Mouse (Mus musculus) lung, adult 18-20 months (tissue): ENCODE data around the gene Pelo.

Source experiments
- DNase-seq, 2 experiments: peaks; one replicate each; pipeline ENCODE4 v3.0.0; 2022; ENCODE audit warnings: mixed read lengths in 2 of 2

Gene Pelo

DNA sequence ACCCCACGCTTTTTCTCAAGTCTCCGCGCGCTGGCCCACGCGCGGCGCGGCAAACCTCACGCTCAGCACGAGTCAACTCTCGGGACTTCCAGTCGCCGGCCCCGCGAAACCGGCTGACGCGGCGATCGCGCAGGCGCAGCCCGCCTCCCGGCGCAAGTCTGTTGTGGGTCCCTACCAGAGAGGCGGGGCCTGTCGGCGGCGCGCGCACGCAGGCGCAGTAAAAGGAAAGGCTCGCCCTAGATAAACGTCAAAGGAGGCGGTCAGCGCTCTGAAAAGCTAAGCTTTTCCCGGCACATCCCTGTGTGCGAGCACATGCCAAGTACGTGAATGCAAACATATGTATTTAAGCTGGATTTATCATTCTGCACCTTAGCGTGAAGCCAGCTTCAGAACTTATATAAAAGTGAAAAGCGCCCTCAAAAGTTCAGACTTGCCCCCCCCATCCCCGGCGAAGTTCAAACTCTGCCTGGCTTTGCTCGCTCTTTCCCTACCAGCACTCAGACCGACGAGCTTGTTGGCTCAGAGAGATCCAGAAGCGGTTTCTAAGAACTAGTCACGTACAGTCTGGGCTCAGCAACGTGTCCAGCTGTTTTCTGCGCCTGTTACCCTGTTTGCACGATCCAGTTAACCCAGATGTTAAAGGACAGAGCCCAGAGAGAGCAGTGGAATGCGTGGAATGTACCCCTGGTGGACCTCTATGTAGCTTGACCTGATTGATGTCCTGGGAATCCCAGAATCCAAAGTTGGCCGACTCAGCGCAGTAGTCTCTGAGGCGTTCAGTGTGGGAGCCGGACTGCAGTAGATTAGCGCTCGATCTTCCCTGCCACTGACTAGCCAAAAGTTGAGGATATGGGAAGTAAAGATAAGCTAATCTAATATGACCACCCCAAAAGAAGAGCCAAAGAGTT is at the start of gene Pelo:
Gene Pelo, minus strand, starts transcription at position 118 of the 908 bp plus-strand sequence.
- DNase-seq, result peak; percentile 96 to 97

DNA sequence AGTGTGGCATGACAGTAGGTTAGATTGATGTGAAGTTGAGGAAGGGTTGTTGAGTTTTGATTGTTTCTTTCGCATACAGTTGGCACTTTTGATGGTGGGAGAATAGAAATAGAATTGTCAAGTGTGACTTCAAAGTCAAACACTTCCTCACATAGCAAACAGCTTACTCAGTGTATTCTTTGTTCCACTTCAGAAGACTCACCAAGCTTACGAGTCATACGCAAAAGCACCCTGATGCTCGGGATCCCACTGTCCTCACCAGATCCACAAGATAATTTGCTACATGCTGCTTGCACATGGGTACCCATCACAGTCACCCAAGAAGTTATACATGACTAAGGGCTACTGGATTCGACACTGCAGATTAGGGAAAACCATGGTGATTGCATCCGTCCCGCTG is 48.5 kb upstream of the Pelo start:
- DNase-seq, result no peak

DNA sequence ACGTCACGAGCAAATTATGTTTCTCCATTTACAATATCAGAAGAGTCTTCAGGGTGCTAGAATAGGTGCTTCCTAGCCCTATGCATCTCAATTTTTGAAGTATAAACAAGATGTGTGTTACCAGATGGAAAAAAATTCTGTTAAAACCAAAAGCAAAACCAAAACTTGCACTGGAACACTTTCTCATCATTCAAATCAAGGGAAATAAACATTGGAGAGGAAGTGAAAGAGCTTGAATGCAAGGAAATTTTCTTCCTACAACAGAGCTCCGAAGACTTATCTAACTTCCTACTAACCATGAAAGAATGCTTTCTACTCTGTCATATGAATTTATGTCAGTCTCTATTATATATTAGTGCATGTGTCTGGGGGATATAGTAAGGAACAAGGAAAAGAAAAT is 46.8 kb upstream of the Pelo start:
- no peak for DNase-seq

DNA sequence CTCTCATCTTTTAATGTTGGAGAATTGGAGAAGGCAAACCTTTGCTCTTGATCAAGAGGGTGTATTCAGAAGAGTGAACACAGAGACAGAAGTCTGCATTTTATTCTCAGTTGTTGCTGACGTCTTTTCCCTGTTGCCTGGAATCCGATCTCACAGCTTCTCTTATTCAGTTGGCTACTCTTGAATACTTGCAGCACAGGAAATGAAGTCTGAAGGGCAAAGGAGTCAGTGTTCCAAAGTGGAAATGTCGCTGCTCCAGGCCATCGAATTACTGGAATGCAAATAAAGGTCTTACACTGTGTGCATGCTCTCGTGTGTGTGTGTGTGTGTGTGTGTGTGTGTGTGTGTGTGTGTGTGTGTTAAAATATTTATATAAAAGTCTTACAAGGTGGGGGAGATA is 42.4 kb upstream of the Pelo start:
- DNase-seq, result peak in 1 of 2 experiments; percentile 8

DNA sequence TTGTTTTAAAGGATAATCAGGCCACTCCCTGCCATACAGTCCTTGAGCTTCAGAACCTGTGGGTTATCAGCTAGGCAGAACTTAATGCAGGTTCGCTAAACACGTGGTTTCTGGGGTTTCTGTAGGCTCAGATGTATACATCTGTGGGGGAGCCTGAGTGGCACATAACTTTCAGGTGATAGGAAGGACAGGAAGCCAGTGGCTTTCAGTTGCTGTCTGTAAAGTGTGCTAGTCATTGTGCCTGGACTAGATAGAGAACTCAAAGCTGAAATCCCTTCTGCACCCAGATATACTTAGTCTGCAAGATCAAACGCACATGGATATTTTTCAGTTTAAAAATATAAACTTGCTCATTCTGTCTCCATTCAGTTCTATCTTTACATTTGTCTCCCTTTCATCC is 41.4 kb upstream of the Pelo start:
- DNase-seq, result no peak

DNA sequence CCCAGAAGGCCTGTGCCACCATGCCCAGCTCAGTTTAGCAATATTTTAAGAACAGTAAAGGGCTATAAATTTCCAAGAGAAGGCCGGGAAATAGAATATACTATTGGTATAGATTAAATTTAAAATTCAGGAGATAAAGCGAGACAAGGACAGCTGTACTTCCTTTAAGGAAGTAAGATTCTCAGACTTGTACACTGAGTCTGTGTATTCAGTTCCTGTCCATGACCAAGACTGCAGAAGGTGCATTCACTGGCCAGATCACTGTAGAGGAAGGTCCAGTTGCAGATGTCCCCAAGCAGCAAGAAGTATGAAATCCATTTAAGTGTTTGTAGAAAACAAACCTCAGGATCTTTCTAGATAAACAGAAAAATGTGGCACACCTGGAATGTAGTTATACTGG is 40.0 kb upstream of the Pelo start:
- no peak for DNase-seq

DNA sequence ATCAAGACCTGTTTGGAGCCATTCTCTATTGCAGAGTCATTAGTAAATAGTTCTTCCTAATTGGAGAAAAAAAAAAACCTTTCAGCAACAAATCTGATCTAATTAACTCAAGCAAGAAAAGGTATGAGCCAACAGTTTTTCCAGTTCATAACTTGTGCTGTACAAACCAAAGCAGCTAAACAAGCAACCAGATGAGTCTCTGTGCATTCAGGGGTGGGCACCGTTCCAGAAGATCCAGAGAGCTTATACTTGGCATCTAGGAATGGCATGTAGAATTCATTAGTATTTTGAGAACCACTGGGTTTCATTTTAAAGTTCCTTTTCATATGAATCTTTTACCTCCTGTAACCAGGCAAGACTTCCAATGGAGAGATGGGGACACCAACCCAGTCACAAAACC is 37.8 kb upstream of the Pelo start:
- DNase-seq, result no peak

DNA sequence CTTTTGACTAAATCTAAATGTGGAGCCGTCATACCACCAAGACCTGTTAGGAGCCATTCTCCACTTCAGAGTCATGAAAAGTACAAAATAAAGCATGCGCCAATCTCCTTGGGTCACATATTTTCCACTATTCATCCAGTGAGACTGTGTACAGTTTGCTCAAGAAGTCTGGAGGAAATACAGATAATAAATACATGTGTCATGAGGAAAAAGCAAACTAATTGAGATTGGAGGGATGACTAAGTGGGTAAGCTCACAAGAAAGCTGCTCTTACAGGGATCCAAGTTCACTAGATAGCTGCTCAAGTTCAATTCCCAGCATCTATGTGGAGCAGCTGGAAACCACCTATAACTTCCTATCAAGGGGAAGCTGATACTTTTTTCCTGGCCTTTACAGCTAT is 36.5 kb upstream of the Pelo start:
- DNase-seq, result no peak

DNA sequence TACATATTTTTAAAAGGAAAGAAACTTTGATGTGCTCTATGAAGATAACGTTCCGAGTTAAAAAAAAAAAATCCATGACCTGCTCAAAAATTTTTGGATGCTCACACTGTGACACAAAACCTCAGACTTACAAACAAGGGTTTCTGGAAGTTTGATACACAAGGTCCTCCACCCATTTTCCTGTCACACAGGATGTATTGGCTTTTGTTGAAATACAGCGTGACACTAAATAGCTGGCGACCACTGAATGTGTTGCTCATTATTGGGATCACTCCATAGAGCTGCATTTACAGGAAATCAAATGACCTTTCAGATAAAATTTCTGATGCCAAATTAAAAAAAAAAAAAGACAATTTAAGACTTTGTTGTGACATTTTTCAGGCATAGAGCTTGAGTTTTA is 35.1 kb upstream of the Pelo start:
- peak in 1 of 2 experiments; percentile 12 for DNase-seq

DNA sequence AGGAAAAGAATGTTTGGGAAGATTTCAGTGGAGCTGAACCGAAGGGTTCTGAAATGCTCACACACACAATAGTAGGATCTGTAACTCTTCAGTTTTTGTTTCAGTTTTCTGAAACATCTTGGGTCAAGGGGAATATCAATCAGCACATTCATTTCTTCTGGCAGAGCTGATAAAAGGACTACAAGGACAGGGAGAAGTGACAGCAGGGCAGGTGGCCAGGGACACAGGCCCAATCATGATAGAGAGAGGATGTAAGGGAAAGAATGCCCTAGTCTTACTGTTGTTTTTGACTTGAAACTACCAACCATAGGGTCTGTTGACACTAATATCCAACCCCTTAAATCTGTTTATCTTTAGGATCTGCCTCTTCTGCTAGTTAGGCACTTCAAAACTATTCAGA is 34.5 kb upstream of the Pelo start:
- DNase-seq, result no peak

DNA sequence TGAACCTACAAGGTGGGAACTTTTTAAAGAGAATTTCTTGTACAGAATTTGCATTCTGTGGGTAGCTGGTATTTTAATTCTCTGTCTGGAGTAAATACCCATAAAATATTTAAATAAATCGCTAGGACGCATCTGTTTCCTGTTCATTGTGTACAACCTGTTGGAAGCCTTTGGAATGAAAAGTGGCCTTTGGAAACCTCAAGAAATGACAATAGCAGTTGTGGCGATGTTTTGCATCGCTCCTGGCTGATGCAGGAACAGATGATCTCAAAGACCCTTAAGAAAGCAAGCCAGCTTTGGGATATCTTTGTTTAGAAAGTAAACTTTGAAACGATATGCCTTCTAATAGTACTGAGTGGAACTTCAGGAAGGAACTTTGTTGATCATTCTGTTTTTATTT is 28.8 kb upstream of the Pelo start:
- no peak for DNase-seq

DNA sequence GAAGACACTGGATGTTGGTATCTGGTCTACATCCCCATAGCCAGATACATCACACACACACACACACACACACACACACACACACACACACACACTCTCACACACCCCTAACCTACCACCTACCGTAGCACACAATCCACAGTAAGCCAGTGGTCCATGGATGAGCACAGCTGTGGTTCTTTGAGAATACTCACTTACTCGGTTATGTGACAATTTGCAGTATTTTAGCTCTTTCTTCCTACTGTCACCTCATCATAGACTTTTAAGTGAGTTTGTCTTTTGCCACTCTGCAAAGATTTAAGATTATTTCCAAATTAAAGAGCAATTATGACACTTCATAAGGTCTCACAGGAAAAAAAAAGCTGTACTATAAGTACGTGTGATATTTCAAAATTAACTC is 28.2 kb upstream of the Pelo start:
- no peak for DNase-seq

DNA sequence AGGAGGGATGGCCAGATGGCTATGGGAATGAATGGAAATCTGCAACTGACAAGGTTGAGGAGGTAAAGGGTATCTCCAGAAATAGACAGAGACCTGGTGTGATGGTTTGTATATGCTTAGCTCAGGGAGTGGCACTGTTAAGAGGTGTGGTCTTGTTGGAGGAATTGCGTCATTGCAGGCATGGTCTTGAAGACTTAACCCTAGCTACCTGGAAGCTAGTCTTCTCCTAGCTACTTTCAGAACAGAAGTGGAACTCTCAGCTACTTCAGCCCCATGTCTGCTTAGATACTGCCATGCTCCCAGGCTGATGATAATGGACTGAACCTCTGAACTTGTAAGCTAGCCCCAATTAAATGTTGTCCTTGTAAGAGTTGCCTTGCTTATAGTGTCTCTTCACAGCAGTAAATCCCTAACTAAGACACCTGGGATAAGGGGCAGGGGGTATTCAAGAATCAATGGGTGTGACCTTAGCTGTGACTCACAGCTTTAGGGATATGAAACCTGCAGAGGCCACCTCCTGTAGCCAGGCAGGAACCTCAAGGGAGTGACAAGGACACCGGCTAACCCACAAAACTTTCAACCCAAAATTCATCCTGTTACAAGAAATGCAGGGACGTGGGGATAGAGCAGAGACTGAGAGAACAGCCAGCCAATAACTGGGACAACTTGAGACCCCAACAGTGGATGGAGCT is 27.1 kb upstream of the Pelo start:
- no peak for DNase-seq

DNA sequence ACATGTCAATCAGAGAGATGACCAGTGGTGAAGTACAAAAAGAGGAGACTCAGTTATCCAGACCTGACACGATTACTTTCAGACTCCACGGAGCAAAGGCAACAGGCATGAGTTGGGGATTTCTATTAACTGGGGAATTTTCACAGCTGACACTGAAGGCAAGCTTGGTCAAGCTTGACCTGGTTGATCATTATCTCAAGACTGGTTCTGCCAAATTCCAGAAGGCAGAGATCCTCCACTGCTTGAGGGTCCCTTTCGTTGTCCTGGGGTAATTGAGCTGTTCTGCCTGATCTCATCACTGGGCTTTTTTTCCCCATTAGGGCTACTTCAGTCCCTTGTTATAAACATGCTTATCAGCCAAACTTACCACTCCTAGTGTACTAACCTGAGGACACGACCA is 19.6 kb upstream of the Pelo start:
- no peak for DNase-seq

DNA sequence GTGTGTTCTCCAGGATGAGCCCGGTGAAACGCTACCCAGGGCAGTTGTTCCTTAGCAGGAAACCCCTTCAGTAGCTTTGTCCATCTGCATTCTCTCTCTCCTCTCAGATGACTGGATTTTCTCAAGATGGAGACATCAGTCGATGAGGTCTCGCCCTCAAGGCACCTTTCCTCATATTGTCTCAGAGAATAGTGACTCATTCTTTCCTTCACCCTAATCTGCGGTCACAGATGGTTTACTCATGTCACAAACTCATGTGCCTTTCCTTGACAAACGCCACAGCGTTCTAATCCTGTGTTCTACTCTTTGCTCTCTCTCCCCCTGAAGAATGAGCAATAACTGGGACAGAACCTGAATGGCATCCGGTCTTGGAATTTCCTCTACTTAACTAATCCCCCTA is 17.4 kb upstream of the Pelo start:
- no peak for DNase-seq

DNA sequence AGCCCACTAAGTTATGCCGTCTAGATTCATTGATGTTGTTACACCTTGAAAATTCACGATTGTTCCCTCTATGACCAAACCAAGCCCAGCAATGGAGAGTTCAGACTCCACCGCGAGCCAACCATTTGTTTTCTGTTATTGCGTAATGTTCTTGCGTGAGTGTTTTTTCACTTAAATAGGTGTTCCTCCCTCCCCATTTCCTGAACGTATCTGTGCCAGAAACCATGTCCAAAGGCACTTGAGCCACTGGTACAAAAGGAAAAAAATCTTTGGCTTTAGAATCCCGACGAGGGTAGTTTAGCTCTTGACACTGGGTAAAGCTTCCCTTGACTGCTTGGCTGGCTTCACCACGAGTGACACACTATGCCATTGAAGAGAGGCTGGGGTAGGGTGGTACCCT is 16.2 kb upstream of the Pelo start:
- DNase-seq, result peak; percentile 55 to 67

DNA sequence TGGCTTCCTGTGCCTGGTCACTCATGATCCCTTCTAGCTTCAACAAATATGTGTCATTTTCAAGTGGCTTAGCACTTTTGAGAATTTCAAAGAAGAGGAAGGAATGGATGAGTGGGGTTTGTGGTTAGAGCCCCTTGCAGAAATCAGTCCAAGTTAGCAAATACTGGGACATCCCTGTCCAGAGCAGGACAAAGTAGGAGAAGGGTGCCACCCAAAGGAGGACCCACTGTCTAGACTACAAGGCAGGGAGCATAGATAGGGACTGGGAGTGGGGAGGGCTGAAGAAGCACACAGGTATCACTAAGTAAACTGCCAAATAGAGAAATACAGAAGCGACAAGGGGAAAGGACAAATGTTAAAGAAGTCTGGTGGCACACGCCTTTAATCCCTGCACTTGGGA is 12.8 kb upstream of the Pelo start:
- no peak for DNase-seq

DNA sequence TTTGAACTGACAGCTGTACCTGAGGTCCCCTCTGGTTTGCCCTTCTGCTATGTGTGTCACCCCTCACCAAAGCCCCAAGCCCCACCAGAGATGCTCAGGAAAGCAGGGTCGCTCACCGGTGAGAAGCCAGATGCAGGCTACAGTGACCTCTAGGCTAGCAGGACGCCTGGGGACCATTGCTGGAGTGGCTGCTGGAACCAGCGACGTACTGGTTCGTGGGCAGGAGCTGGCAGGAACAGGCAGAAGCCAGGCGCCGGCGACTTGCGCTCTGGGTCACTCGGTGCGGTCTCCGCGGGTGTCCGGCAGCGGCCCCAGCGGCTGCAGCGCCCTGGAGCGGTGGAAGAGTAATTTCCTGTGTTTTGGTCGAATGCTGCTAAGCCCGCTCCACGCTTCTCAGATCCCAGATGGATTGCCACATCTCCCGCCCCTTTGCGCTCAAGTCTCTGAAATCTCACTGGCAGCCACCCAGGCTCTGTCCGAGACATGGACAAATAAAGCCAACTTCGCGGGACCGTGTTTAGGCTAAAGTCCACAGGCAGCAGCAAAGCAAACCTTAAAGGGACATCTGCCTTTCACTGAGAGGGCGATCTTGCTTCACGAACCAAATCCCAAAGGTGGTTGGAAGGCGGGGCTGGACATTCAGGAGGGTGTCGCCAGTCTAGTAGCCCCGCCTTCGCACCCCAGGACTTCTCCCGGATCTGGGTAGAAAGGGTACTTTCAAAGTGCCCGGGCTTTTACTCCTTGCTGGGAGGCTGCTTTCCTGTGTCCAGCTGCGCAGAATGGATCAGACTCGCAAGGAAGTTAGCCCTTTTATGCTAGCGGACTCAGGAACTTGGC is 11.6 kb upstream of the Pelo start, which contains the start of the genes Gm49395 and Itga1:
Gene Gm49395, minus strand, starts transcription at position 567 of the 837 bp plus-strand sequence.
Gene Itga1, minus strand, starts transcription at position 610 of the 837 bp plus-strand sequence.
- peak; percentile 88 to 90 for DNase-seq

DNA sequence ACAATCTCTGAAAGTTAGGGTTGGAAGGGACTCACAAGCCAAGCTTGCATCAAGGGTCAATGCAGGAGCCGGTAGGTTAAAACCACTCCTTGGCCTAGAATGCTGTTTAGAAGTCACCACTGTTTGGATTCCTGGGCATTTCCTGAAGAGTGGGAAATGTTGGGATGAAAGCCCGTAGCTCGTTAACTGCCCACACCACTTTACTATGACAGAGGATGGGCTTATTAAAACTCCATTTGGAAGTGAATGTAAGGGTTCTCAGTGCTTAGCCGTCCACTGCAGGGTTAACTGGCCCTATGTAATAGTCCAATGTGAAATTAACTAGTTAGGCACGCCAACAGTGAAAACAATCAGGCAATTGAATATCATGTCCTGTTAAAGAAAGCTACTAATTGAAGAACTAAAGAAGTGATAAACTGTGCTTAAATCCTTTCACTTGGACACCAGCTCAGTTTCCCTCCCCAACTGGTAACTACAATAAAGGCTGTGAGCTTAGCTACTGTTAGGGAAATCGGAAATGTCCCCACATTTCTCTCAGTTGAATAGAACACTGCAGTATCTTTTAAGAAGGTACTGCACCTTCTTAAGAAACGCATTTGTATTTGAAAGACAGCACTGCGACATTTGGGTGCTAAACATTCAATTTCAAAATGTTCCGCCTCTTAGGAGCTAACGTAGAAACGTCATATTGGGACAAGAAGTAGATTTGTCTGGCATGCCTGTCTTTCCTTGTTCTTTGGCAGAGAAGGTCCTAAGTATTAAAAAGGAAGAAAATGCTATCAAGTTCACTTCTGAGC is 10.6 kb upstream of the Pelo start:
- DNase-seq, result no peak

DNA sequence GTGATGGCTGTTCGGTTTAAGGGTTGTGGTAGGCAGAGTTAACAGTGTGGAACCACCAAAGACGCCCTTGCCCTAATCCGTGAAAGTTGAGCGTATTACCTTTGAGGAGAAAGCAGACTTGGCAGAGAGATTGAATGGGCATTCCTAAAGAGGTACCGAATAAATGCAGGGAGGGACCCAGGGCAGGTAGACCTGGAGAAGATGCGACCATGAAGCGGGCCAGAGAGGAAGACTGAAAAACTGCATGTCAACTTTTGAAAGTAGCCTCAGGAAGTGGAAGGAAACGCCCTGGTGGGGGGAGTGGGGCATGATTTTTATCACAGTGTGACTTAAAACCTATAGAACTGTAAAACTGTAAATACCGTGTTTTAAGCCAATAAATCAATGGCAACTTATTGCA is 9.4 kb upstream of the Pelo start:
- DNase-seq, result no peak

DNA sequence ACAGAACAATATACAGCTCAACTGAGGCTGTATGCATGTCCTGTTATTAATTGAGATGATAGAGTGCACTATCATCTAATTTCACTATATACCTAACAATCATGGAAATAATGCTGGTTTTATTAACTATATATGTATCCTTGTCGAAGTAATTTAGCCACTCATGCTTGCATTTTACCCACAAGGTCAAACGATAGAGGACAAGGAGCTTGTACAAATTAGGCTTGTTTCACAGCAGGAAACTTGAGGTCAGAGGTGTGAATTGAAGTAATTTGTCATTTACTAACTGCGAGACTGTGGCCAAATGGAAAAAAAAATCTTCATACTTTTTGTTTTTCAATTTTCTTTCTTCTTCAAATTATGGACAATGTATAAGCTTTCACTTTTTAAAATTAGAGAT is 8.2 kb upstream of the Pelo start:
- DNase-seq, result no peak

DNA sequence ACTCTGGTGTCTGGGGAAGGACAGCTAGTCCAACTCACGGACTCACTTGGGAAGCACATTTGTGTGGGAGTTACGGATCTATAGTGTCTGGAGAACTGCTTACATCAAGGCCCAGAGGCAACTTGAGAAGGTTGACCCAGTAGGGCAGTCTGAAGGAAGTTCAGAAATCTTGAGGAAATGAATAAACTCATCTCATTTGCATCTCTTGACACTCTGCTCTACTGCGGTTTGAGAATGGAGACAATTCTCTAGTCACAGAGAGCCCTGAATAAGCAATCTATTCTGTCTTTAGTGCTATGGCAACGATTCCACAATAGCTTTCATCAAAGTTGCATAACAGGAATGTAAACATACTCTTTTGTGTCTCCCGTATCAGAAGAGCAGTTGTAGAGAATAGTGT is 7.0 kb upstream of the Pelo start:
- DNase-seq, result no peak
